In the genomic region with DNA sequence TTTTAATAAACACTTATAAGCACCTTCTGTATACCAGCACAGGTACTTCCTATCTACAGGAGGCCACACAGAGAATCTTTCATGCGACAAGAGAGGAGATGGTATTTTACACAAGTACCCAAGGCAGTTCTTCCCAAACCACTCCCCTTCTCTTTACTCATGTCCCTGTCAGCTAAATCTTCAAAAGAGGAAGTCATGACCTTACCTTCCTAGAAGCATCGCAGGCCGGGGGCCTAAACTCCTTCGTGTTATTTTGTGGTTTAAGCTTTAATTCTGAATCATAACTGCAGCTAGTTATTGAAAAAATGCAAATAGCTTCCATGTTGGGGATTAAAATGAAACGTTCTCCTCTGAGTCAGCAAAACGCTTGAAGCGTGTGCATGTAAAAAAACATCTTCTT, we compare ENCODE assay signal across 30 mouse cellular contexts.
DNase-seq lines count a peak whose midpoint lies in the region; ATAC-seq and TF ChIP-seq lines count a peak whose summit lies in the region.
"Had no signal": no experiment of that assay in that cellular context is flagged by ENCODE, and none has a peak within 500 bp of the region (broad histone marks: within the 10 kb centered on the region; RNA-seq: fewer than 3 reads in every experiment).

No protein-coding gene starts in this region.

- TF ChIP-seq EP300 in stomach, postnatal 0 days (optimal IDR thresholded peaks at IDR 0.05) = no peak

- peak overlapping the region; percentile 46 for H3K27ac ChIP-seq in bone marrow macrophage, adult 2 months (ENCODE audit: insufficient read depth, low read depth, low read length)
- H3K27ac ChIP-seq in stomach, postnatal 0 days (replicated peaks) = no peak overlapping the region
- H3K27ac ChIP-seq: heart, adult 2 months; heart, embryonic 15.5 days; kidney, embryonic 15.5 days; limb, embryonic 13.5 days; liver, embryonic 12.5 days; midbrain, embryonic 13.5 days; neural tube, embryonic 12.5 days had no signal

- peak; percentile 77 for ATAC-seq in inflammation-experienced regulatory T-cells, adult 6 months
- ATAC-seq in stomach, postnatal 0 days (ENCODE audit: low FRiP score, low TSS enrichment) = no peak
- ATAC-seq: forebrain, embryonic 14.5 days; hindbrain, embryonic 16.5 days; intestine, postnatal 0 days; liver, embryonic 12.5 days; midbrain, embryonic 13.5 days had no signal

- H3K4me3 ChIP-seq in bone marrow macrophage, adult 2 months (ENCODE audit: insufficient read depth, low read length) = no peak overlapping the region
- H3K4me3 ChIP-seq in stomach, postnatal 0 days (ENCODE audit: low read depth, low read length) = no peak overlapping the region
- H3K4me3 ChIP-seq: heart, adult 2 months; heart, embryonic 15.5 days; kidney, embryonic 15.5 days; limb, embryonic 13.5 days; liver, embryonic 12.5 days; megakaryocyte, embryonic 14.5 days; midbrain, embryonic 13.5 days; neural tube, embryonic 12.5 days had no signal

- H3K9ac ChIP-seq in stomach, postnatal 0 days (ENCODE audit: low read length) = no peak overlapping the region
- H3K9ac ChIP-seq: heart, embryonic 15.5 days; kidney, embryonic 15.5 days; limb, embryonic 13.5 days; liver, embryonic 12.5 days; midbrain, embryonic 13.5 days; neural tube, embryonic 12.5 days had no signal

- H3K4me2 ChIP-seq in stomach, postnatal 0 days (replicated peaks; ENCODE audit: low read depth) = no peak overlapping the region
- H3K4me2 ChIP-seq: heart, embryonic 15.5 days; kidney, embryonic 15.5 days; limb, embryonic 13.5 days; liver, embryonic 12.5 days; midbrain, embryonic 13.5 days; neural tube, embryonic 12.5 days had no signal

- peaks cover 58% of the 10 kb centered on the region for H3K4me1 ChIP-seq in bone marrow macrophage, adult 2 months (ENCODE audit: control insufficient read depth, insufficient read depth, low read length)
- no peaks in the 10 kb centered on the region for H3K4me1 ChIP-seq in stomach, postnatal 0 days (replicated peaks; ENCODE audit: control insufficient read depth, insufficient read depth)
- H3K4me1 ChIP-seq: heart, embryonic 15.5 days; kidney, embryonic 15.5 days; limb, embryonic 13.5 days; liver, embryonic 12.5 days; megakaryocyte, embryonic 14.5 days; midbrain, embryonic 13.5 days; neural tube, embryonic 12.5 days had no signal

- H3K27me3 ChIP-seq in splenic B cell, adult 2 months (ENCODE audit: control insufficient read depth, insufficient read depth, low read length, poor library complexity, severe bottlenecking) = no peaks in the 10 kb centered on the region
- H3K27me3 ChIP-seq in stomach, postnatal 0 days (ENCODE audit: control insufficient read depth, insufficient read depth, low read length) = no peaks in the 10 kb centered on the region
- H3K27me3 ChIP-seq: heart, embryonic 15.5 days; kidney, embryonic 15.5 days; limb, embryonic 13.5 days; liver, embryonic 12.5 days; megakaryocyte, embryonic 14.5 days; midbrain, embryonic 13.5 days; neural tube, embryonic 12.5 days had no signal

- TF ChIP-seq POLR2A in bone marrow macrophage, adult 2 months (IDR thresholded peaks at IDR 0.05; ENCODE audit: borderline replicate concordance, low read depth, low read length) = no peak

- TF ChIP-seq CTCF in bone marrow macrophage, adult 2 months (IDR thresholded peaks at IDR 0.05; ENCODE audit: low read depth, low read length) = no peak
- no peak for TF ChIP-seq CTCF in stomach, postnatal 0 days (IDR thresholded peaks at IDR 0.05; ENCODE audit: low read depth)

- no peaks in the 10 kb centered on the region for H3K36me3 ChIP-seq in splenic B cell, adult 2 months (ENCODE audit: control insufficient read depth, insufficient read depth, low read length, poor library complexity, severe bottlenecking)
- no peaks in the 10 kb centered on the region for H3K36me3 ChIP-seq in stomach, postnatal 0 days (ENCODE audit: control insufficient read depth, insufficient read depth, low read length)
- H3K36me3 ChIP-seq: heart, embryonic 15.5 days; kidney, embryonic 15.5 days; limb, embryonic 13.5 days; liver, embryonic 12.5 days; midbrain, embryonic 13.5 days; neural tube, embryonic 12.5 days had no signal

- intact Hi-C loops in heart, postnatal 36 days (cut with DNase I) = no loop called here

- no peaks in the 10 kb centered on the region for H3K9me3 ChIP-seq in stomach, postnatal 0 days (ENCODE audit: control insufficient read depth, low read length)
- H3K9me3 ChIP-seq: heart, embryonic 15.5 days; kidney, embryonic 15.5 days; limb, embryonic 13.5 days; liver, embryonic 12.5 days; megakaryocyte, embryonic 14.5 days; midbrain, embryonic 13.5 days; neural tube, embryonic 12.5 days had no signal

- DNase-seq in heart, adult 11 months = peak; percentile 67
- no peak for DNase-seq in heart, postnatal 36 days
- DNase-seq in splenic B cell, adult 2 months (ENCODE audit: low read depth, low spot score) = peak; percentile 5
- no peak for DNase-seq in kidney, adult 9 months
- no peak for DNase-seq in cerebellum, adult 9-11 months
- no peak for DNase-seq in stomach, postnatal 0 days (ENCODE audit: low spot score)
- DNase-seq: adrenal gland, postnatal 10 days; cerebellum, postnatal 25 days; gastrocnemius, postnatal 10 days; heart, adult 2 months; heart, postnatal 4 days; kidney, postnatal 4 days; layer of hippocampus, adult 9-11 months; lung, adult 18-20 months; lung, postnatal 10 days; retina, postnatal 1 day; right cerebral cortex, postnatal 25 days; thymus, adult 2 months had no signal

- WGBS in stomach, postnatal 0 days = 59% methylated on average over 7 of the region's 7 CpGs

Comparison
In these comparisons a context has a peak if more than half of its experiments do, and no peak if none do; other contexts are left out.
1. DNase-seq: peak in heart, adult 11 months (single experiment) and splenic B cell, adult 2 months (single experiment); none in heart, postnatal 36 days (0 of 2), kidney, adult 9 months (single experiment), cerebellum, adult 9-11 months (single experiment) and stomach, postnatal 0 days (single experiment).